Mouse (Mus musculus) T-helper 17 cell (primary cell): ENCODE measurements around the gene Lrrc74b.

Source experiments
- in situ Hi-C, 2 experiments: fragments of 300-600 bp; cut with MboI, MseI; formaldehyde crosslinking; loops; 1 replicate in 1 of 2; 2 replicates in 1 of 2; pipeline ENCODE4 v1.15.1; 2025; ENCODE audit warnings: high pct_unique_total_duplicates in 2 of 2

The Lrrc74b gene

GRCm38 (mm10) chr16:17561128-17561750, at the start of gene Lrrc74b:
Lrrc74b (minus strand) TSS chr16:17561247.
- in situ Hi-C loops: no loop called here

GRCm38 (mm10) chr16:17605684-17606083, 44.6 kb upstream of the Lrrc74b start:
- in situ Hi-C loops: no loop called here

GRCm38 (mm10) chr16:17604941-17605340, 43.9 kb upstream of the Lrrc74b start:
- in situ Hi-C loops: no loop called here

GRCm38 (mm10) chr16:17600944-17601562, 40.0 kb upstream of the Lrrc74b start:
- in situ Hi-C loops: no loop called here

- in situ Hi-C loops: no loop called here
Observed at GRCm38 (mm10) chr16:17590731-17591130, 29.7 kb upstream of the Lrrc74b start.

- in situ Hi-C loops: no loop called here
Observed at GRCm38 (mm10) chr16:17584555-17584954, 23.5 kb upstream of the Lrrc74b start.

GRCm38 (mm10) chr16:17583064-17583463, 22.0 kb upstream of the Lrrc74b start, which contains the start of gene Slc7a4:
Slc7a4 (minus strand) TSS chr16:17583214.
- in situ Hi-C loops: no loop called here

- in situ Hi-C loops: loop anchor here in 1 of 2 experiments (10.0 kb wide), 1 partner anchor 62 kb away; no protein-coding TSS in a partner anchor
Observed at GRCm38 (mm10) chr16:17576825-17577215, 15.8 kb upstream of the Lrrc74b start.

GRCm38 (mm10) chr16:17575870-17576824, 15.1 kb upstream of the Lrrc74b start:
- in situ Hi-C loops: loop anchor here in 1 of 2 experiments (10.0 kb wide), 1 partner anchor 61 kb away; no protein-coding TSS in a partner anchor

- in situ Hi-C loops: no loop called here
Observed at GRCm38 (mm10) chr16:17566186-17566585, 5.1 kb upstream of the Lrrc74b start.

- in situ Hi-C loops: no loop called here
Observed at GRCm38 (mm10) chr16:17564771-17565170, 3.7 kb upstream of the Lrrc74b start.

GRCm38 (mm10) chr16:17564221-17564620, 3.2 kb upstream of the Lrrc74b start:
- in situ Hi-C loops: no loop called here

GRCm38 (mm10) chr16:17563580-17563979, 2.5 kb upstream of the Lrrc74b start:
- in situ Hi-C loops: no loop called here

GRCm38 (mm10) chr16:17561751-17562208, 733 bp upstream of the Lrrc74b start, which contains the start of gene P2rx6:
P2rx6 (plus strand) TSS chr16:17561885.
- in situ Hi-C loops: no loop called here

- in situ Hi-C loops: loop anchor here in 1 of 2 experiments (5.0 to 10.0 kb wide), 2 partner anchors 58 to 1085 kb away; partner anchors contain the start of gene Smpd4
Observed at GRCm38 (mm10) chr16:17559396-17560027, 1.5 kb downstream of the Lrrc74b start.

- in situ Hi-C loops: loop anchor here in 1 of 2 experiments (5.0 to 10.0 kb wide), 2 partner anchors 58 to 1084 kb away; partner anchors contain the start of gene Smpd4
Observed at GRCm38 (mm10) chr16:17558811-17559210, 2.2 kb downstream of the Lrrc74b start.

- in situ Hi-C loops: loop anchor here in 1 of 2 experiments (5.0 to 10.0 kb wide), 2 partner anchors 59 to 1083 kb away; partner anchors contain the start of gene Smpd4
Observed at GRCm38 (mm10) chr16:17557947-17558480, 3.0 kb downstream of the Lrrc74b start.

GRCm38 (mm10) chr16:17556907-17557306, 4.1 kb downstream of the Lrrc74b start:
- in situ Hi-C loops: loop anchor here in 1 of 2 experiments (5.0 to 10.0 kb wide), 2 partner anchors 60 to 1082 kb away; partner anchors contain the start of gene Smpd4

- in situ Hi-C loops: loop anchor here in 1 of 2 experiments (5.0 to 10.0 kb wide), 2 partner anchors 61 to 1081 kb away; partner anchors contain the start of gene Smpd4
Observed at GRCm38 (mm10) chr16:17556180-17556579, 4.9 kb downstream of the Lrrc74b start.

- in situ Hi-C loops: loop anchor here in 1 of 2 experiments (5.0 to 10.0 kb wide), 2 partner anchors 63 to 1080 kb away; partner anchors contain the start of gene Smpd4
Observed at GRCm38 (mm10) chr16:17554702-17555101, 6.3 kb downstream of the Lrrc74b start.
